Mouse (Mus musculus) megakaryocyte, embryonic 14.5 days (primary cell): ENCODE results near the gene Mpc2.

ENCODE experiments used
- FLI1 ChIP-seq: IDR thresholded peaks from 2 replicates; pipeline ENCODE4 v1.6.1; 2012; ENCODE audit warnings: low read length, inconsistent platforms, mixed read lengths
- GATA1 ChIP-seq: IDR thresholded peaks from 3 replicates; pipeline ENCODE4 v1.6.1; 2012; ENCODE audit warnings: mixed read lengths, low read length, inconsistent platforms, borderline replicate concordance

- TF ChIP-seq GATA1 (no peak), FLI1 (no peak)
These were observed 24.3 kb downstream of the Mpc2 start, which contains the start of gene Adcy10 for GRCm38 (mm10) chr1:165484688-165485233.
